Mouse (Mus musculus) hindbrain, embryonic 11.5 days (tissue): Measurements from ENCODE around the gene Lrp2. TPM values are rescaled to one million over a fixed set of nuclear protein-coding genes. Genes with fewer than 3 reads are reported as not detected.

Experiments used
- ATAC-seq: fragments of 200-750 bp; cut with Nextera tagmentation; 2 replicates; pipeline ENCODE4 v1.8.0; 2017; ENCODE audit warnings: mild to moderate bottlenecking, moderate TSS enrichment, moderate library complexity; ENCODE audit not compliant: low FRiP score
- DNase-seq: peaks from one replicate; pipeline ENCODE4 v3.0.0-alpha.2; 2015; ENCODE audit warnings: low spot score
- H3K27ac ChIP-seq: fragments of 300-500 bp; sonication (generic); 2 replicates; pipeline ENCODE4 v1.5.1; 2014; ENCODE audit warnings: mild to moderate bottlenecking, low read depth, low read length
- H3K27me3 ChIP-seq: fragments of 300-500 bp; sonication (generic); 2 replicates; pipeline ENCODE4 v1.6.1; 2014; ENCODE audit warnings: mild to moderate bottlenecking, low read length, moderate library complexity, mixed read lengths; ENCODE audit not compliant: control insufficient read depth, insufficient read depth
- H3K36me3 ChIP-seq: fragments of 300-500 bp; sonication (generic); 2 replicates; pipeline ENCODE4 v1.6.1; 2014; ENCODE audit warnings: mild to moderate bottlenecking, low read length, moderate library complexity, mixed read lengths; ENCODE audit not compliant: control insufficient read depth, insufficient read depth
- H3K4me1 ChIP-seq: fragments of 300-500 bp; sonication (generic); replicated peaks from 2 replicates; pipeline ENCODE4 v1.6.1; 2014; ENCODE audit warnings: low read length, mixed read lengths; ENCODE audit not compliant: control insufficient read depth, insufficient read depth
- H3K4me2 ChIP-seq: fragments of 300-500 bp; sonication (generic); replicated peaks from 2 replicates; pipeline ENCODE4 v1.6.1; 2014; ENCODE audit warnings: mild to moderate bottlenecking, low read depth, low read length
- H3K4me3 ChIP-seq: fragments of 300-500 bp; sonication (generic); 2 replicates; pipeline ENCODE4 v1.5.1; 2014; ENCODE audit warnings: low read depth, low read length
- H3K9ac ChIP-seq: fragments of 300-500 bp; sonication (generic); 2 replicates; pipeline ENCODE4 v1.6.1; 2014; ENCODE audit warnings: low read depth, low read length
- H3K9me3 ChIP-seq: fragments of 300-500 bp; sonication (generic); 2 replicates; pipeline ENCODE4 v1.6.1; 2016; ENCODE audit warnings: low read length; ENCODE audit not compliant: control insufficient read depth
- WGBS: fragments of 180-500 bp; shearing (Covaris S2); extraction: QIAGEN DNeasy Blood & Tissue Kit; methylation state at CpG from one replicate; pipeline ENCODE4 v1.1.7; 2014; 5-methylcytosine and 5-hydroxymethylcytosine counted together
- polyA plus RNA-seq: library from polyadenylated mRNA; unstranded; fragments of >200 nt; fragmentation: Nextera tagmentation; extraction: Ambion mirVana; gene quantifications from 2 replicates; pipeline ENCODE4 v1.2.1, GENCODE M21; 2014

Lrp2 gene
- polyA plus RNA-seq, 1 experiment from 2014 or later: 2.9 TPM

DNA sequence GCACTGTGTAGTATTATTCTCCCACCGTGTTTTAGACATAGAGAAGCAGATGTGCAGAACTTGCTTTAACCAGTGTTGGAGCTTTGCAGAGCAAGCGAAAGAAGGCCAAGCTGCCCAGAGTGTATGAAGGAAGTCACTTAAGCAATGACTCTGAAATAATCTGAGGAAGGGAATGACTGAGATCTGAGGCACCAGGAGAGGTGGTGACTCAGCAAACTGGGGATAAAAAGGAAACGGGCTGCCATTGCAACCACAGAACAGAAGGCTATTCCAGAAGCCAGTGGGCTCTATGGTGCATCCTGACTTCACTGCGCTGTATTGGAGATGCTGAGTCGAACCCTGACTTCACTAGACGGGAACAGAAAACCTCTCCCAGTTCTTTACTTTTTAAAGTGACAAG, 10.9 kb downstream of the Lrp2 start:
- no peaks in the 10 kb centered on the region for H3K4me1 ChIP-seq
- 62% methylated on average over 6 of the region's 6 CpGs for WGBS
- H3K9ac ChIP-seq: no peak overlapping the region
- H3K4me2 ChIP-seq: no peak overlapping the region
- H3K9me3 ChIP-seq: no peaks in the 10 kb centered on the region
- no peak overlapping the region for H3K27ac ChIP-seq
- H3K36me3 ChIP-seq: no peaks in the 10 kb centered on the region
- DNase-seq (no peak), ATAC-seq (no peak)
- no peaks in the 10 kb centered on the region for H3K27me3 ChIP-seq
- no peak overlapping the region for H3K4me3 ChIP-seq

DNA sequence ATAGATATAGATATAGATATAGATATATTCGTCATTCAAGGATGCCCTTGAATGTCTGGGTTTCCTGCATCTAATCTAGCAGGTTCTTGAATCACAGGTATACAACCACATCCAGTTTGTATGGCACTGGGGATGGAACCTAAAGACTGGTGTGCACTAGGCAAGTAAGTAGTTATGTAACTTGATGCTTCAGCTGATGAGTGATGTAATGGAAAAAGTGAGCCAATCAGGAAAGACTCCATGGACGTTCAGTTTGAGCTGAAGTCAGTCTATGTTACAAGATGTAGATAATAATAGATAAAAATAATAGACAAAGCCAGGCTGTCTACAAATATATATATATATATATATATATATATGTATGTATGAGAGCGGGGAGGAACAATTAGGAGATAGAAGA, 11.6 kb downstream of the Lrp2 start:
- no peaks in the 10 kb centered on the region for H3K27me3 ChIP-seq
- no peak overlapping the region for H3K4me2 ChIP-seq
- H3K36me3 ChIP-seq: no peaks in the 10 kb centered on the region
- no peaks in the 10 kb centered on the region for H3K9me3 ChIP-seq
- no peak for DNase-seq
- H3K27ac ChIP-seq: no peak overlapping the region
- H3K4me3 ChIP-seq: no peak overlapping the region
- ATAC-seq: no peak
- H3K9ac ChIP-seq: no peak overlapping the region
- 80% methylated on average over 3 of the region's 3 CpGs for WGBS
- no peaks in the 10 kb centered on the region for H3K4me1 ChIP-seq

DNA sequence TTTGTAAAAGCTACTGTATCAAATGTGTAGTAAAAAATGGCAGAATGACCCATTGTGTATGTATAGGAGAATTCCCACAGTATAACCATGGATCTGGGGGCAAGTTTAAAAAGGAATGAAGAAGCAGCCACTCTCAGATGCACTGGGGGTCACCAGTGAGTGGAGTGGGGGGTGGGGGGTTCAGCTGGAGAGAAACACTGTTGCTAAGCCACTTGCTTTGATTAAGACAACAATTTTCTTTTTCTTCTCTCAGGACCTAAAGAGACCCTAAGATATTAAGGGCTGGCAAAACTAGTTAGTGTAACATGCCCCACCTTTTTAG, 12.2 kb downstream of the Lrp2 start:
- Histone ChIP-seq H3K36me3 (no peaks in the 10 kb centered on the region), H3K27ac (peak overlapping the region; percentile 30; the same call in 1 of the 2 replicates), H3K9ac (no peak overlapping the region), H3K4me3 (no peak overlapping the region), H3K27me3 (no peaks in the 10 kb centered on the region), H3K4me1 (no peaks in the 10 kb centered on the region), H3K9me3 (no peaks in the 10 kb centered on the region), H3K4me2 (no peak overlapping the region)
- no peak for DNase-seq
- no peak for ATAC-seq

DNA sequence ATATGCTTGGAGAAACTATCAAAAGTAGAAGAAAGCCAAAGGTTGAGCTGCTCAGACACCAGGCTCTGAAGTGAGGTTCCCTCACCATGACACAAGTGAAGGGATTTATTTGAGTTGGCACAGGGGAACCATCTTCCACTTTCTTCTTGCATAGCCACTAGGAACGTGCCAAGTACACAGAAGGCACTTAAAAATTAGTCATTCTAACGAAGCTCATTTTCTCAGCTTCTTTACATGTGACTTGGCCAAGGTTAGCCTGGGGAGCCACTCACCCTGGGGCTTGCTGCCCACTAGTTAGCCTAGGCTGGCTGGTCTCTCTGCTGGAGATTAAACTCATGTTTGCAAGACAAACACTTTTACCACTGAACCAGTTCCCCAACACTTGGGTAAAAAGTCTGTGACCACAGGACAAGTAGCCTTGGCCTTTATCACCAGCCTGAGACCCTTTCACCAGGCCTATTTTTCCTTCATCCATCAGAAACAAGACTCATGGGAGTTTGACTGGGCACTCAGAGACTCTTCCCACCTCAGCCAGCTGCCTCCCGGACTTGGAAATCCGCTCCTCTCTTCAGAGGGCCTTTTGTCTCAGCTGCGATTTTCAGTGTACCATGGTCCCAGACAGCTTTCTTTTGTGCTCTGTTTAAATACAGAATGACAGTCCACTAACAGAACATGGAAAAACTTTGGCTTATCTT, 12.7 kb downstream of the Lrp2 start:
- no peaks in the 10 kb centered on the region for H3K36me3 ChIP-seq
- no peak overlapping the region for H3K4me3 ChIP-seq
- DNase-seq (no peak), ATAC-seq (no peak)
- no peaks in the 10 kb centered on the region for H3K27me3 ChIP-seq
- no peaks in the 10 kb centered on the region for H3K4me1 ChIP-seq
- WGBS: 51% methylated on average over 5 of the region's 5 CpGs
- peak overlapping the region; percentile 30; the same call in 1 of the 2 replicates for H3K27ac ChIP-seq
- H3K9ac ChIP-seq: no peak overlapping the region
- H3K9me3 ChIP-seq: no peaks in the 10 kb centered on the region
- no peak overlapping the region for H3K4me2 ChIP-seq

DNA sequence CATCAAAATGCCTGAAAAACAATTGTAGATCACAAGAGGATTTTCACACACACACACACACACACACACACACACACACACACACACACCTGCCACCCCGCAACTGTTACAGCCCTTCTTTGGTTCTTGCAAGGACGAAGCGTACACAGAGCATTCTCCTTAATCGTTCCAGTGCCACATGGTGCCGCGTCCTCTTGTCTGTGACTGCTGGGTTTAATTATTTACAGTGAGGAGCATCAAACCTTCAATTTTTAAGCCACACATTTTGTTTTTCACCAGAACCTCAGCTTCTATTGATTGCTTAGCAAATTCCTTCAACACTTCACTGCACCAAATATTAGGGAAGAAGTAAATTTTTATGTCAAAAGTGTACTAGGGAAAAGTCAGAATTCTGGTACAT, 15.3 kb downstream of the Lrp2 start:
- no peak for ATAC-seq
- H3K9me3 ChIP-seq: no peaks in the 10 kb centered on the region
- no peak overlapping the region for H3K4me2 ChIP-seq
- no peak for DNase-seq
- no peaks in the 10 kb centered on the region for H3K4me1 ChIP-seq
- H3K4me3 ChIP-seq: no peak overlapping the region
- H3K36me3 ChIP-seq: no peaks in the 10 kb centered on the region
- H3K9ac ChIP-seq: no peak overlapping the region
- H3K27ac ChIP-seq: no peak overlapping the region
- H3K27me3 ChIP-seq: no peaks in the 10 kb centered on the region
- 73% methylated on average over 6 of the region's 6 CpGs for WGBS

DNA sequence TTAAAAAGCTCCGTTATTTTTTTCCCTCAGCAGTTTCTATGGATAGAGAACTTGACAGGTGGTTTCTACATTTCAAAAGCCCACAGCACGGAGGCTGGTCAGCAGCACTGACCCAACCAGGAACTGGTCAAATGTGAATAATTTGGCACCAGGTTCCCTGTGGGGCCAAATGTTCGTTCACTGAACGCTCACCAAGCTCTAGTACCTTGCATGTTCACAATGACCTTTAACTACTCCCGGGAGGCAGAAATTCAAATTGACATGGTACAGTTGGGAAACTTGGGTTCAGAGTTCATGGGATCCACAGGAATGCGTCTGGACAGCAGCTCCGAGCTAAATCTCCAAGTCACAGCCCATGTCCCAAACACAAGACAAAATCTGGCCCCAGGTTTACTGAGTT, 19.6 kb downstream of the Lrp2 start:
- WGBS: 67% methylated on average over 7 of the region's 7 CpGs
- no peaks in the 10 kb centered on the region for H3K27me3 ChIP-seq
- no peak for ATAC-seq

DNA sequence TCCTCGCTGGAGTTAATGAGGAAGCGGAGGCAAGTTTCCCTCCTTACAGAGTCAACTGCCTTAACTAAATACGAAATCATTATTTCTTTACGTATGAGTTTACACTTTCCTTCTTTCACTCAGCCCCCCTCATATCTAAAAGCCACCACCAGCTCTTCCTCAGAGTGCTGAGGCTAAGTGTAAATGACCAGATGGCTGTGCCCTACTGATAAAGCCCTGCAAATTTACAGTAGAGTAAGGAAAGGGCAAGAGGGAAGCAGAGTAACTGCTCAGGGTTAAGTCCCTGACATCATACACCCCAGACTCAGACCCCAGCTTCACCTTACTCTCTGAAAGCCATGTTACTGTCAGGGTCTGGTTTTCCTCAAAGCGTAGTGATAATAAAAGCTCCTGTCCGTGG, 22.4 kb downstream of the Lrp2 start:
- Histone ChIP-seq H3K4me3 (no peak overlapping the region), H3K9me3 (no peaks in the 10 kb centered on the region), H3K4me1 (no peaks in the 10 kb centered on the region), H3K36me3 (no peaks in the 10 kb centered on the region), H3K4me2 (no peak overlapping the region), H3K9ac (no peak overlapping the region), H3K27me3 (no peaks in the 10 kb centered on the region), H3K27ac (no peak overlapping the region)
- no peak for ATAC-seq
- 90% methylated on average over 6 of the region's 6 CpGs for WGBS
- DNase-seq: no peak

More for the DNA sequence above, 19.6 kb downstream of the Lrp2 start:
- H3K4me3 ChIP-seq: no peak overlapping the region
- H3K4me1 ChIP-seq: no peaks in the 10 kb centered on the region
- no peak overlapping the region for H3K4me2 ChIP-seq
- DNase-seq: no peak
- no peak overlapping the region for H3K27ac ChIP-seq
- H3K9me3 ChIP-seq: no peaks in the 10 kb centered on the region
- H3K36me3 ChIP-seq: no peaks in the 10 kb centered on the region
- no peak overlapping the region for H3K9ac ChIP-seq

DNA sequence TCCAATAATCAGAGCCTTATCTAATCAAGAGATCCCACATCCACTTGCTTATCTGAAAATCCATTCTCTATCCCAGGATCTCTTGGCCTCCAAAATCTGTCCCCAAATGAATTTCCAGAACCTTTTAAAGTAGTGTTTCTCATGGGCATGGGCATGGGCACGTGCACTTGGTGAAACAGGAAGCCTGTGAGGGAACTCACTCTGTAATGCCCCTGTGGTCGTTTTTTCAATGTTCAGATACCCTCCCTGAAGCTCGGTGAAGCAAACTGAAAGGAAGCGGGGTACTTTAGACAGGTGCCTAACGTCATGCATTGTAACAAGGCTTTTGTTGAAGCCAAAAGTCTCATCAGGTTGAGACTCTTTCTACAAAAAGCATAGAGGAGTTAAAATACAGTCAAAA, 23.1 kb downstream of the Lrp2 start:
- ATAC-seq (no peak), DNase-seq (no peak)
- no peak overlapping the region for H3K4me3 ChIP-seq
- no peak overlapping the region for H3K4me2 ChIP-seq
- no peaks in the 10 kb centered on the region for H3K4me1 ChIP-seq
- H3K9ac ChIP-seq: no peak overlapping the region
- H3K27me3 ChIP-seq: no peaks in the 10 kb centered on the region
- no peaks in the 10 kb centered on the region for H3K36me3 ChIP-seq
- WGBS: 80% methylated on average over 5 of the region's 5 CpGs
- no peak overlapping the region for H3K27ac ChIP-seq
- H3K9me3 ChIP-seq: no peaks in the 10 kb centered on the region

DNA sequence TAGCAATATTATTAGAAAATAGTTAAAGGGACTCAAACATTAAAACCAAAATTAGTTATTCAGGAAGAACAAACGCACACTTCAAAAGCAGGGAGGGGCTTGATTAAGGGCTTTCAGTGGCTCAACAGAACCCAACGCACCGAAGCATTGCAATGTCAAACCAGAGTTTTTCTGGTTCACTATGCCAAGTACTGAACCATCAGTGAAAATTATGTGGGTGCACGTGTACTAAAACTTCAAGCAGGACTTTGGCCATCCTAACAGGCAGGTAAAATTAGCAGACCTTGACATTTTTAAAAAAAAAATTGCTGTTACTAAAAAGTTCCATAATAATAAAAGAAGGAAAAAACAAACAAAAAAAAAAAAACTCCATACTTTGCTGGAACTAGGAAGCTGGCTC, 25.6 kb downstream of the Lrp2 start:
- Histone ChIP-seq H3K9ac (no peak overlapping the region), H3K4me1 (no peaks in the 10 kb centered on the region), H3K27ac (no peak overlapping the region), H3K27me3 (no peaks in the 10 kb centered on the region), H3K4me3 (no peak overlapping the region), H3K9me3 (no peaks in the 10 kb centered on the region), H3K36me3 (no peaks in the 10 kb centered on the region), H3K4me2 (no peak overlapping the region)
- ATAC-seq: no peak
- WGBS: 85% methylated on average over 4 of the region's 4 CpGs
- no peak for DNase-seq
